Comparison of ENCODE assay signal across 9 mouse cellular contexts in genomic region chr6:56049104-56049503, GRCm38 (mm10). TPM values are rescaled to one million over a fixed set of nuclear protein-coding genes. Genes with fewer than 3 reads are reported as not detected.
A peak's percentile ranks its signal among the peaks of the same experiment; 100 is the strongest.
DNase-seq lines count a peak whose midpoint lies in the region; ATAC-seq lines count a peak whose summit lies in the region.
"Had no signal": no experiment of that assay in that cellular context is flagged by ENCODE, and none has a peak within 500 bp of the region (broad histone marks: within the 10 kb centered on the region; RNA-seq: fewer than 3 reads in every experiment).

No protein-coding gene starts in this region.

- no peak overlapping the region for H3K27ac ChIP-seq in embryonic facial prominence, embryonic 10.5 days (replicated peaks)

- 38% methylated on average over 4 of the region's 4 CpGs for WGBS in embryonic facial prominence, embryonic 10.5 days

- intact Hi-C loops in left cerebral cortex, postnatal 14 days (cut with DNase I): loop anchor here (1.0 to 5.0 kb wide), 2 partner anchors 77 to 530 kb away; no protein-coding TSS in a partner anchor

- no peak for DNase-seq in frontal cortex, postnatal 14 days (ENCODE audit: low spot score in 2 of 2)
- peak; percentile 3 for DNase-seq in lung, postnatal 14 days
- DNase-seq in lung, postnatal 25 days (ENCODE audit: low spot score): no peak
- DNase-seq in embryonic facial prominence, embryonic 10.5 days (ENCODE audit: low spot score): peak; percentile 32
- peak; percentile 37 to 54 for DNase-seq in left cerebral cortex, postnatal 14 days (ENCODE audit: low spot score in 2 of 2)
- no peak for DNase-seq in thymus, adult 18-20 months

- no peaks in the 10 kb centered on the region for H3K27me3 ChIP-seq in embryonic facial prominence, embryonic 10.5 days (replicated peaks; ENCODE audit: low read depth, poor library complexity, severe bottlenecking)

- peak; percentile 79 for ATAC-seq in frontal cortex, adult (ENCODE audit: low TSS enrichment)
- no peak for ATAC-seq in activated CD4-positive, CD25-positive, alpha-beta regulatory T cell, adult 4 months

- H3K36me3 ChIP-seq in embryonic facial prominence, embryonic 10.5 days (replicated peaks): no peaks in the 10 kb centered on the region

- H3K4me1 ChIP-seq in embryonic facial prominence, embryonic 10.5 days: no peaks in the 10 kb centered on the region

- no peaks in the 10 kb centered on the region for H3K9me3 ChIP-seq in embryonic facial prominence, embryonic 10.5 days

- H3K4me3 ChIP-seq in embryonic facial prominence, embryonic 10.5 days: no peak overlapping the region

RNA-seq across cellular contexts. Expression of gene Ppp1r17, which starts 31.8 kb away (rescaled TPM):
- 22.4 and 27.1 TPM in 2 replicates for polyA plus RNA-seq in embryonic facial prominence, embryonic 10.5 days (2016; fragmentation: Nextera tagmentation; extraction: Ambion mirVana)
- total RNA-seq in left cerebral cortex, postnatal 14 days (2021): under 1 TPM; 0.38 to 0.92 TPM
- polyA plus RNA-seq in activated CD4-positive, CD25-positive, alpha-beta regulatory T cell, adult 4 months (2017; shearing (Covaris generic)): not detected
- polyA plus RNA-seq: liver, embryonic 16.5 days had no signal

Comparison
In these comparisons a context has a peak if more than half of its experiments do, and no peak if none do; other contexts are left out.
1. DNase-seq: peak in lung, postnatal 14 days (single experiment), embryonic facial prominence, embryonic 10.5 days (single experiment) and left cerebral cortex, postnatal 14 days (2 of 2); none in frontal cortex, postnatal 14 days (0 of 2), lung, postnatal 25 days (single experiment) and thymus, adult 18-20 months (0 of 2).
2. RNA of gene Ppp1r17, which starts 31.8 kb away (polyA plus RNA-seq): 22.4 to 27.1 TPM in embryonic facial prominence, embryonic 10.5 days; not detected in activated CD4-positive, CD25-positive, alpha-beta regulatory T cell, adult 4 months; every median in the first group is over 10 times any median in the second.